Mouse (Mus musculus) adrenal gland, adult 18-20 months (tissue): ENCODE measurements around the gene Trpv6. TPM values are rescaled to one million over a fixed set of nuclear protein-coding genes. Genes with fewer than 3 reads are reported as not detected.

Source experiments
- DNase-seq, 2 experiments: peaks; one replicate each; pipeline ENCODE4 v3.0.0; 2021 to 2022; ENCODE audit warnings: low spot score in 2 of 2
- long read RNA-seq, 2 experiments: library from polyadenylated mRNA; stranded (forward); transcript quantifications; one replicate each; pipeline ENCODE4 v2.0.0; 2021
- total RNA-seq, 2 experiments: library from RNA; stranded (reverse); gene quantifications; 1 replicate in 1 of 2; 2 replicates in 1 of 2; pipeline ENCODE4 v1.2.3; 2021

The Trpv6 gene
- total RNA-seq = not detected
- long read RNA-seq, experiment 1 = 0 reads
- long read RNA-seq, experiment 2 = 0 reads

DNA sequence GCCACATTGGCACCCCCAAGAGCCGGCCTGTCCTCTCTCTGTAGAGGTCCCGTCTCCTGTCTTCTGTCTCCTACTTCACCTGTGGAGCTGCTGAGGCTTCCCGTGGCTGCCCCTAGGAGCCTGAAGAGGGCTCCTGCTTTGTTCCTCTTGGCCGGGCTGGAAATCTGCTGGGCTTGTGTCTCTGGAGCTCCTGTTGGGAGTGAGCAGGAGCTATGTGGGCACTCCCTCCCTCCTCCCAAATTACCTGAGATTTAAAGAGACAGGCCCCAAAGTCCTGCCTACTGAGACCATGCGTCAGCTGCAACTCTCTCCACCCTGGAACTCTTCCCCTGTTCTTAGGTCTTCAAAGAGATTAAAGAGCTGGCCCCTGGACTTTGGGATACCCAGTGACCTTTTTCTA lies at the start of gene Trpv6:
TSS of gene Trpv6 (minus strand) at position 228 of the 400 bp plus-strand sequence.
- no peak for DNase-seq

GRCm38 (mm10) chr6:41685596-41685995 lies 49.4 kb upstream of the Trpv6 start:
- no peak for DNase-seq

- DNase-seq = no peak
Observed at GRCm38 (mm10) chr6:41684911-41685310, 48.7 kb upstream of the Trpv6 start.

DNA sequence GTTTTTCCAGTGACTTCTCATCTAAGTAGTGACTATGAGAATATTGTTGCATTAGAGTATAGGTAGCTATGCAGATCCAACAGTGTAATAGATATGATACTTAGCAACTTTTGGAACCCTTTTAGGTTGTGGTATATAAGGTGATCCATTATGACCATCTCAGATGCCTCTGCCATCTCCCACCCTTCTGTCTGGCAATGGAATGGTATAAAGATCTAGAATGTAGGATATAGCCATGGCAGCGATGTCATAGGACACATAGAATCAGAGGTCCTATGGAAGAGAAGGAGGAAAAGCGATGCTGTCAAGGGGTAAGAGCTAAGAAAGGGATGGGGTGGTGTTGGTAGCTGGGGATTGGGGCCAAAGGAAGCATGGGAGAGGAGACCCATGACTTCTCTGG lies 47.9 kb upstream of the Trpv6 start, which contains the start of gene Llcfc1:
TSS of gene Llcfc1 (plus strand) at position 301 of the 400 bp plus-strand sequence.
- no peak for DNase-seq

DNA sequence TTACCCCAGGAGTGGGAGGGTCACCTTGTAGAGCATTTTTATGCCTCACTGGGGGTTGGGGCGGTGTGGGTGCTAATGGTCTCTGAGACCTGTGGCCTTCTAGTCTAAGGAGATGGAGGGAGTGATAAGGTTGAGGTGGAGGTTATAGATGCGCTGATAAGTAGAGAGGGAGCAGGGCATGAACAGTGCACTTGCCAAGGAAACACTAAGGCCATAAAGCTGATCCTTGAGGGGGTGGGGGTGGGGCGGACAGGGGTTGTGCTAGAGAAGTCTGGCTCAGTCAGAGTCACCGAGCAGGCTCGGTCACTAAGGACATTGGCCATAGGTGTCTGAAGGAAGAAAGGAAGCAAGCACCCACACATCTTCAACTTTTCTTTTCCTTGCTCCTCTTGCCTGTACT lies 45.5 kb upstream of the Trpv6 start:
- no peak for DNase-seq

DNA sequence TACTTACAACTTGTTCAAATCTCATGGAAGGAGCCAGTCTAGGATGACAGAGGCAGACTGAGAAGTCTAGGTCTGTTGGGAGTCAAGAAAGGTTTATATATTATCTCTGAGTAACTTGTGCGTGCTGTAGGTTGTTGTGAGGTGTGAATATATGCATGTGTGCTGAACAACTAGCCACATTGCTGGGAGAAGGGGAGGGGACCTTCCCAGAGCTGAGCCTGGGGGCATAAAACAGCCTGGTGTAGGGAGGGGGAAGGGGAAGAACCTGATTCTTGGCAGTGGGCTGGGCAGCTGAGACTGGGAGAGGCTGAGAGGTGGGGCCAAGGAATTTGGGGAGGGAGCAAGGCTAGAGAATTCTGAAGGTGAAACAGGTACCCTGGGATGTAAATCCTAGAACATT lies 44.5 kb upstream of the Trpv6 start, which contains the start of gene Trpv5:
TSS of gene Trpv5 (minus strand) at position 101 of the 400 bp plus-strand sequence.
- no peak for DNase-seq

- no peak for DNase-seq
Observed at GRCm38 (mm10) chr6:41676530-41676929, 40.3 kb upstream of the Trpv6 start.

- DNase-seq = no peak
Observed at GRCm38 (mm10) chr6:41662320-41662719, 26.1 kb upstream of the Trpv6 start.

GRCm38 (mm10) chr6:41658487-41658886 lies 22.3 kb upstream of the Trpv6 start:
- no peak for DNase-seq

DNA sequence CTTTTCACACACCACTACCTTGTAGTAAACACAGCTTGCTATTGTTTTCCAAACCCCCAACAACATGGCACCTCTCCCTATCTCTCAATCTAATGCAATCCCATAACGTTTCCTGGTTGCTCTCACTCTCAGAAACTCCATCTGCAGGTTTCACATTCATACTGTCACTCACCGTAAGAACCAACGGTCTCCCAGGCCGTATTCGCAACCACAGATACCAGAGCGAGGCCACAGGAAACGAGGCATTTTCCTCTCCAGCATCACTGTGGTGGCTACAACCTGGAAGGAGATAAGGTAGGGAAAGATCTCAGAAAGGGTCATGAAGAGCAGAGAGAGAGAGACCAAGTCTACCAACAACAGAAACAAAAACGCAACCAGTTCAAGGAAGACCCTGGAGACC lies 18.4 kb upstream of the Trpv6 start:
- DNase-seq = no peak

- no peak for DNase-seq
Observed at GRCm38 (mm10) chr6:41653173-41653572, 17.0 kb upstream of the Trpv6 start.

GRCm38 (mm10) chr6:41646672-41647071 lies 10.5 kb upstream of the Trpv6 start:
- DNase-seq = no peak

DNA sequence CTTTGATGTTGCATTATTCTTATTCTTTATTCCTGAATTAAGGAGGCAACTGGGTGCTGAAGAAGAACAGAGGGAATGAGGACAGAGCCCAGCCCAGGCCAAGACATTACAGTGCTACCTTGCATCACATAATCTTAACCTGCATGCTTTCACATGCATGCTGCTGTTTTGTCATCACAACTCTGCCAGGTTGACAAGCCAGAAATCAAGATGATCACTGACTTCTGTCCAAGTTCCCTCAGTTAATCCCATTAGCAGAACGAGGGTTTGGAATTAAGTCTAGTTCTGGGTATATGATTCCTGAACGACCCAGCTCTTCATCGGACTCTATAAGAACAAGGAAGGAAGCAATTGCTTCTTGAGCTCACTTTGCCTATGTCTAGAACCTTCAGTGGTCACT lies 10.0 kb upstream of the Trpv6 start:
- no peak for DNase-seq

DNA sequence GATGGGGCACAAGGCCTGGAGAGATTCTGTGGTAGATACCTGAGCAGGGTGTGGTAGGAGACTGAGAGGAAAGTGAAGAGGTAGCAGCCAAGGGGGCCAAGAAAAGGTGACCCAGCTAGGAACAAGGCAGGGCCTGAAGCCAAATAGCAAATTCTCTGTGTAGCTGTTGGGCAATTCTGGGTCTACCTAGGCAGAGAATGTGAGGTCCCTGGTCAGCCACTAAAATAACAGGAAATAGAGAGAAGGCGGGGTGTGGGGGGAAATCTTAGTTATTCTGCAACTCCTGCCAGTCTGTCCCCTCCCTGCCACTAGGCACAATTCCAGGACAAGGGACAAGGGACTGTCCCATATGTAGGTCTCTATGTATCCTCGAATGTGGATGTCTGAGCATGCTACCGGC lies 7.0 kb upstream of the Trpv6 start:
- no peak for DNase-seq

- no peak for DNase-seq
Observed at GRCm38 (mm10) chr6:41642765-41643164, 6.6 kb upstream of the Trpv6 start.

GRCm38 (mm10) chr6:41641173-41641866 lies 5.1 kb upstream of the Trpv6 start:
- DNase-seq = no peak

DNA sequence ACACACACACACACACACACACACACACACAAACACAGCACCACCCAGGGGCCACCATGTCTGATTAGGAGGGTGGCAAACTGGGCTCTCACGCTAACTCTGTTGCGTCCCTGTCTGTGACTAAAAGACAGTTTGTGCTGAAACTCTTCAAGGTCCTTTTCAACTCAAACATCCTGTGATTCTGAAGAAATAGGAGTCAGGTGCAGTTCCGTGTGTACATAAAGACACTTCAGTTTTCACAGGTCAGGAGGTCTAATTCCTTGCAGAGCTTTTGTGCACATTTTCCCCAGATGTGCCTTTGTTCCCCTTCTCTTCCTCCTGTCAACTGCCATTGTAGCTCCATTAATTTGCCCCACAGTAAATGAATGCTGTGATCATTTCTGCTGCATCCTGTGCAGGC lies 4.2 kb upstream of the Trpv6 start:
- no peak for DNase-seq

- DNase-seq = no peak
Observed at GRCm38 (mm10) chr6:41637927-41638506, 1.8 kb upstream of the Trpv6 start.

DNA sequence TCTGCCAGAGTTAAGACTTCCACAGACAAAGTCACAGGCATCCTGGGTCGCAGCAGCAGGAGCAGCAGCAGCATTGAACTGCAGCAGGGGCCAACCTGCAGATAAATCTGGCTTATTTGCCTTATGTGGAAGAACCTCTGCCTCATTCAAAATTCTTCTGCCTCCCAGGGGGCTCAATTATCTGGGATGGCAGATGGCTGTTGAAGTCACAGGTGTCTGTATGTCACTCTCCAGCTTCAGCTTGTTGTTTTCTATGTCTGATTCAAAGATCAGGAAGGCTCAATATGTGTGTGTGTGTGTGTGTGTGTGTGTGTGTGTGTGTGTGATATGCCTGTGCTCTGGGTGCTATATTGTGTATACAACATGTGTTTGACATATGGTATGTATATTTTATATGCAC lies 1.2 kb upstream of the Trpv6 start:
- DNase-seq = no peak

- DNase-seq = no peak
Observed at GRCm38 (mm10) chr6:41635211-41635610, 994 bp downstream of the Trpv6 start.

DNA sequence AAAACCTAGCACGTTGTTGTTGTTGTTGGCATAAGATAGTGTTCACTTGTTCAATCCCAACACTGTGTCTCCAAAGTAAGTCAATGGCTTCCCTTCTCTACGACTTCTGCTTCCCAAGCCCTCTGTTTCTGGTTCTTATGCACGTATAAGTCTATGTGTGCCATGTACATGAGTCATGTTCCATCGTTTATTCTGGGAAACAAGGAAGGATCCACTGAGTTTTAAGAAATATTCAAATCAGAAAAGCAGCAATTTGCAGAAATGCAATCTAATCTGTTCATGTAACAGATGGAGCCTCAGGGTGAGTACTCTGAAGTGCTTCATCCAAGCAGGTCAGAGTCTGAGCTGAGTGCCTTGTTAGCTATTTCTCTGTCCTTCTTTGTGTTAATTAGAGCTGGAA lies 4.7 kb downstream of the Trpv6 start:
- no peak for DNase-seq

DNA sequence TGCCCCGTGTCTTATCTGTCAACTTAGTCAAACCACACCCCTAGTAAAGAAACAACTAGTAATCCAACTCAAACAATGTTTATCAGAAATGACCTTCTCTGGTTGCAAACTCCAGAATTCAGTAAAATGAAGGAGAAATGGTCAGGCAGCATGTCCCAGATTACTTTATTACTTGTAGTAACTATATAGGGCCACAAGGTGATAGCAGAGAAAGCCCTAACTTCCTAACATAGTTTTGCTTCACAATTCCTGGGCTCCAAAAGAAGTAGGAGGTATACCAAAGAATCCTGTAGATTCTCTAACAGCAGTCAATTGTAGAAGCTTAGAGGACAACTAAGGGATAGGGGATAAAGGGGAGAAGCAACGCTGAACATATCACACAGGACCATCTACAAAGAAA lies 5.4 kb downstream of the Trpv6 start:
- DNase-seq = no peak

DNA sequence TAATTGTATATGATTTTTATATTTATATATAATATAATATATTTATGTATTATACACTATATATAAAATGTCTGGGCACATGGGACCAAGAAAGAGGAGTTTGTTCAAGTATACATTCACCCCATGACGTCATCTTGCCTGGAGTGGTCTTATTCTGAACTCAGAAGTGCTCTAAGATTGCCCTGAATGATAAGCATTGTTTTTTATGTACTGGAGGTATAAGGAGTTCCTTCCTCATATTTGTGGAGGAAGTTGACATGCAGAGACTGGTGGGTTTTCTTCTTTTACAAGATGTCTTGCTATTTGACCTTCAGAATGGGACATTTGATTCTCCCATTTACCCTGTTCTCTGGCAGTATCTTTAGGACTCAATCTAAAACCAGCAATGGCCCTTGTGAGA lies 8.0 kb downstream of the Trpv6 start:
- no peak for DNase-seq
